Mouse (Mus musculus): ENCODE data around the gene Atf6. TPM values are rescaled to one million over a fixed set of nuclear protein-coding genes. Genes with fewer than 3 reads are reported as not detected.
A peak's percentile ranks its signal among the peaks of the same experiment; 100 is the strongest.

The Atf6 gene
- polyA plus RNA-seq, 1 experiment = 12.0 TPM

DNA sequence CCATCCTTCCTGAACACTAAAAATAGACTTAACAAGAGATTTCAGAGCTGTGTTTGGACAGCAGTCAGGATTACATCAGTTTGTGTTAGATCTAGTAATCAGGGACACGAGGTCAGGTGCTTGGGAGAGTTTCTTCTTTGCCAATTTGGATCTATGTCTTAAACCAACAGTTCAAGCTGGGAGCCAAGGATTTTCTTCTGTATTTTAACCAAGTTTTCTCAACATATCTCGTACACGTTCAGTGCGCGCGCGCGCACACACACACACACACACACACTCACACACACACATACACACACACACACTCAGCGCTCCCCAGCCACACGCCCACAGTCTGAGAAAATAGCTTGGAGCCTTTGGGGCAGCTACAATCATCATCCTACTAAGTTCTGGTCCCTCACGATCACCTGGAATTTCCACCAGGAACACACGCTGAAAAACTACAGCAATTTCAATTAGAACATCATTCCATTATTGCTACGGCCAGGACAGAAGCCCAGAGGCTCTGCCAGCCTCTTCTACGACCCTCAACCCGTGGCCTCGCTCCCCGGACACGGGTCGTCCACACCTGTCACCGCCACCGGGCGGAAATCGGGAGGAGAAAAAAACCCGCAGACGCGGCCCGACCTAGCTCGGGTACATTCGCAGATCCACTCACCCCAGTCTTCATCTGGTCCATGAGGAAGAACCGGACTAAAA, 430 bp downstream of the Atf6 start:
- Histone ChIP-seq H3K36me3 (ENCODE audit: control insufficient read depth, insufficient read depth) (peaks cover 10% of the 10 kb centered on the region), H3K27me3 (ENCODE audit: control insufficient read depth, insufficient read depth, insufficient read length) (no peaks in the 10 kb centered on the region)
- TF ChIP-seq MAX (IDR thresholded peaks at IDR 0.05) (no peak), MYOD1 (IDR thresholded peaks at IDR 0.05; ENCODE audit: control insufficient read depth, insufficient read length, low read depth) (peak; percentile 4)

DNA sequence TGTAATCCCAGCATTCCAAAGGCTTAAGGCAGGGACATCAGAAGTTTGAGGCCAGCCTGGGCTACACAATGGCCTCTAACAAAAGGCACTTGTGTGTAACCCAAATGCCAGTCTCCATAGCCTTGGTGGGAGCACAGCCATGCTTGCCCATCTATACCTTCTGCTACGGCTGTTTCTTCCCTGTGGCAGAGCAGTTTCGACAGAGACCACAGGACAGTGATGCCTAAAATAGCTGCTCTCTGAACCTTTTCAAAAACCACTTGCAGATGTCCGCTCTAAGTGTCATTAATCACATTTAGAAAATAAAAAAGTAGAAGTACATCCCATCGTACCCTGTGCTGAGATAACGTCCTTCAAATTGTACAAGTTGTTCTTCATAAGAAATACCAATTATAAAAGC, 2.2 kb downstream of the Atf6 start:
- Histone ChIP-seq H3ac (ENCODE audit: control insufficient read depth, insufficient read length, low read depth) (no peak overlapping the region), H3K36me3 (ENCODE audit: control insufficient read depth, insufficient read depth) (no peaks in the 10 kb centered on the region), H3K27me3 (ENCODE audit: control insufficient read depth, insufficient read depth, insufficient read length) (no peaks in the 10 kb centered on the region), H3K4me3 (ENCODE audit: insufficient read depth, poor library complexity, severe bottlenecking) (no peak overlapping the region), H3K79me3 (ENCODE audit: low read depth) (peaks cover 51% of the 10 kb centered on the region), H3K79me2 (ENCODE audit: control insufficient read depth, insufficient read depth) (peaks cover 73% of the 10 kb centered on the region)
- TF ChIP-seq USF1 (IDR thresholded peaks at IDR 0.05; ENCODE audit: low read depth) (no peak), MAX (IDR thresholded peaks at IDR 0.05) (no peak), MYOG (IDR thresholded peaks at IDR 0.05; ENCODE audit: control insufficient read depth, extremely low read depth, insufficient read length) (no peak), CTCF (IDR thresholded peaks at IDR 0.05; ENCODE audit: control insufficient read depth, insufficient read depth, insufficient read length) (no peak)

More for the DNA sequence above, 430 bp downstream of the Atf6 start:
- H3K4me3 ChIP-seq (ENCODE audit: insufficient read depth, poor library complexity, severe bottlenecking) = peak overlapping the region; percentile 78
- peak overlapping the region; percentile 65 for H3ac ChIP-seq (ENCODE audit: control insufficient read depth, insufficient read length, low read depth)
- peaks cover 36% of the 10 kb centered on the region for H3K79me3 ChIP-seq (ENCODE audit: low read depth)
- H3K79me2 ChIP-seq (ENCODE audit: control insufficient read depth, insufficient read depth) = peaks cover 55% of the 10 kb centered on the region

DNA sequence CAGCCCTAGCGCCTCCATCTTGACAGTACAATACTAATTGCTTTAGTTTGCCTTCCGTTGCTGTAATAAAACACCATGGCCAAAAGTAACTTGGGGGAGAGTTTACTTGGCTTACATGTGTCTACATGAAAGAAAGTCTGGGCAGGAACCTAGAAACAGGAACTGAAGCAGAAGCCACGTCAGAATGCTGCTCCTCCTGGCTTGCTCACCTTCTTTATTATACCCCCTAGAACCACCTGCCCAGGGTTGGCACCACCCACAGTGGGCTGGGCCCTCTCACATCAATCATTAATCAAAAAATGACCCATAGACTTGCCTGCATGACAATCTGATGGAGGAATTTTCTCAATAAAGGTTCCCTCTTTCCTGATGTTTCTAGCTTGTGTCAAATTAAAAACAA, 2.8 kb downstream of the Atf6 start:
- H3K79me2 ChIP-seq (ENCODE audit: control insufficient read depth, insufficient read depth) = peaks cover 79% of the 10 kb centered on the region
- no peaks in the 10 kb centered on the region for H3K36me3 ChIP-seq (ENCODE audit: control insufficient read depth, insufficient read depth)
- no peak overlapping the region for H3ac ChIP-seq (ENCODE audit: control insufficient read depth, insufficient read length, low read depth)
- H3K4me3 ChIP-seq (ENCODE audit: insufficient read depth, poor library complexity, severe bottlenecking) = no peak overlapping the region
- H3K27me3 ChIP-seq (ENCODE audit: control insufficient read depth, insufficient read depth, insufficient read length) = no peaks in the 10 kb centered on the region
- H3K79me3 ChIP-seq (ENCODE audit: low read depth) = peaks cover 54% of the 10 kb centered on the region
- TF ChIP-seq FOSL1 (IDR thresholded peaks at IDR 0.05; ENCODE audit: insufficient read depth, low read length, poor library complexity, severe bottlenecking) = no peak
- TF ChIP-seq MYOG (IDR thresholded peaks at IDR 0.05; ENCODE audit: control insufficient read depth, extremely low read depth, insufficient read length) = no peak
- TF ChIP-seq MAX (IDR thresholded peaks at IDR 0.05) = no peak
- TF ChIP-seq MYOD1 (IDR thresholded peaks at IDR 0.05; ENCODE audit: control insufficient read depth, insufficient read length, low read depth) = no peak
- no peak for TF ChIP-seq CTCF (IDR thresholded peaks at IDR 0.05; ENCODE audit: control insufficient read depth, insufficient read depth, insufficient read length)
- no peak for TF ChIP-seq CEBPB (IDR thresholded peaks at IDR 0.05; ENCODE audit: low read depth)
- no peak for TF ChIP-seq USF1 (IDR thresholded peaks at IDR 0.05; ENCODE audit: low read depth)

DNA sequence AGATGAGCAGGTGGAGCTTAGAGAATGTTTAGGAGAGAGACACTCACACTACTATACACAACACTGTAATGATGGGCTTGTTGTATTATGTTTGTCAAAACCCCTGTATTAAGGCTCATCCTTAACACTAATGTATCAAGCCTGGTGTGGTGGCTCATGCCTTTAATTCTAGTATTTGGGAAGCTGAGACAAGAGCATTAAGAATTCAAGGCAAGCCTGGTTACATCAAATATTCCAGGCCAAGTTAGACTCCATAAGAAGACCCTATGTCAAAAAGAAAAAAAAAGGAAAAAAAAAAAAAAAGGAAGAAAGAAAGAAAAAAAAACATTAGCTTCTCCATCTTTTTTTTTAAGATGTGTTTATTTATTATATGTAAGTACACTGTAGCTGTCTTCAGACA, 3.3 kb downstream of the Atf6 start:
- no peaks in the 10 kb centered on the region for H3K36me3 ChIP-seq (ENCODE audit: control insufficient read depth, insufficient read depth)
- H3K4me3 ChIP-seq (ENCODE audit: insufficient read depth, poor library complexity, severe bottlenecking) = no peak overlapping the region
- peaks cover 84% of the 10 kb centered on the region for H3K79me2 ChIP-seq (ENCODE audit: control insufficient read depth, insufficient read depth)
- TF ChIP-seq FOSL1 (IDR thresholded peaks at IDR 0.05; ENCODE audit: insufficient read depth, low read length, poor library complexity, severe bottlenecking) = no peak
- TF ChIP-seq CTCF (IDR thresholded peaks at IDR 0.05; ENCODE audit: control insufficient read depth, insufficient read depth, insufficient read length) = no peak
- TF ChIP-seq MYOD1 (IDR thresholded peaks at IDR 0.05; ENCODE audit: control insufficient read depth, insufficient read length, low read depth) = no peak
- TF ChIP-seq MYOG (IDR thresholded peaks at IDR 0.05; ENCODE audit: control insufficient read depth, extremely low read depth, insufficient read length) = no peak
- TF ChIP-seq MAX (IDR thresholded peaks at IDR 0.05) = no peak
- TF ChIP-seq CEBPB (IDR thresholded peaks at IDR 0.05; ENCODE audit: low read depth) = no peak
- no peak for TF ChIP-seq USF1 (IDR thresholded peaks at IDR 0.05; ENCODE audit: low read depth)
- H3K79me3 ChIP-seq (ENCODE audit: low read depth) = peaks cover 59% of the 10 kb centered on the region
- H3ac ChIP-seq (ENCODE audit: control insufficient read depth, insufficient read length, low read depth) = no peak overlapping the region
- H3K27me3 ChIP-seq (ENCODE audit: control insufficient read depth, insufficient read depth, insufficient read length) = no peaks in the 10 kb centered on the region

DNA sequence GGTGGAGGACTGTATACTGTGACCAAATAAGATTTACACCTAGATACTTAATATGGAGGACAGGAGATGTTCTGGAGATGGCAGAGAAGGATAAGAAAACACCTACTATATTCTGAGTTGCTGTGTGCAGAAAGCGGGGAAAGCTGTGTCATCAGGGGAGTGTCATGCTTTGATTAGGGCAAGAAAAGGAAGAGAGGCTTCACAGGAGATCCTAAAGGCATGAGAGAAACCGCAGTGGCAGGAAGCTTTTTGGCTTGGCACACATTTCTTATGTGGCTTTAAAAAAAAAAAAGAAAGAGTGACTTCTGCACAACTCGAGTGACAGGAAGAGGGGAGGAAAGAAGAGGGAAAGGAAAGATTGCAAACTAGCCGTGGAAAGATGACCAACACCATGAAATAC, 4.5 kb downstream of the Atf6 start:
- no peak overlapping the region for H3ac ChIP-seq (ENCODE audit: control insufficient read depth, insufficient read length, low read depth)
- peaks cover 96% of the 10 kb centered on the region for H3K79me2 ChIP-seq (ENCODE audit: control insufficient read depth, insufficient read depth)
- peaks cover 66% of the 10 kb centered on the region for H3K79me3 ChIP-seq (ENCODE audit: low read depth)
- H3K4me3 ChIP-seq (ENCODE audit: insufficient read depth, poor library complexity, severe bottlenecking) = no peak overlapping the region
- no peaks in the 10 kb centered on the region for H3K36me3 ChIP-seq (ENCODE audit: control insufficient read depth, insufficient read depth)
- TF ChIP-seq FOSL1 (IDR thresholded peaks at IDR 0.05; ENCODE audit: insufficient read depth, low read length, poor library complexity, severe bottlenecking) (no peak), CEBPB (IDR thresholded peaks at IDR 0.05; ENCODE audit: low read depth) (no peak), CTCF (IDR thresholded peaks at IDR 0.05; ENCODE audit: control insufficient read depth, insufficient read depth, insufficient read length) (no peak), MAX (IDR thresholded peaks at IDR 0.05) (no peak), MYOD1 (IDR thresholded peaks at IDR 0.05; ENCODE audit: control insufficient read depth, insufficient read length, low read depth) (no peak), USF1 (IDR thresholded peaks at IDR 0.05; ENCODE audit: low read depth) (no peak), MYOG (IDR thresholded peaks at IDR 0.05; ENCODE audit: control insufficient read depth, extremely low read depth, insufficient read length) (no peak)
- no peaks in the 10 kb centered on the region for H3K27me3 ChIP-seq (ENCODE audit: control insufficient read depth, insufficient read depth, insufficient read length)

DNA sequence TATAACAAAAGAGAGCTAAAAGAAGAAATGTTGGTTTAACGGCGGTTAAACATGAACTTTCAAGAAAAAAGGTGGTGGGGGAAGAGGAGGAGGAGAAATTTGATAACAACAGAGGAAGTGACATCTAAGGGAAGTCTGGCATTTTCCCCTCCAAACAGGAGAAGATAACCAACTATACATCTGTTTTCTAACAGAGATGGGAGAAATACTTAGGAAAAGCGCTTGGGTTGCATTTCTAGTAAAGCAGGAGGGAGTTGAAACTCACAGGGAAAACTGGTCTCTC, 5.2 kb downstream of the Atf6 start:
- TF ChIP-seq CEBPB (IDR thresholded peaks at IDR 0.05; ENCODE audit: low read depth) (no peak), CTCF (IDR thresholded peaks at IDR 0.05; ENCODE audit: control insufficient read depth, insufficient read depth, insufficient read length) (no peak), USF1 (IDR thresholded peaks at IDR 0.05; ENCODE audit: low read depth) (no peak), MYOG (IDR thresholded peaks at IDR 0.05; ENCODE audit: control insufficient read depth, extremely low read depth, insufficient read length) (no peak), FOSL1 (IDR thresholded peaks at IDR 0.05; ENCODE audit: insufficient read depth, low read length, poor library complexity, severe bottlenecking) (no peak), MYOD1 (IDR thresholded peaks at IDR 0.05; ENCODE audit: control insufficient read depth, insufficient read length, low read depth) (no peak), MAX (IDR thresholded peaks at IDR 0.05) (no peak)
- no peaks in the 10 kb centered on the region for H3K27me3 ChIP-seq (ENCODE audit: control insufficient read depth, insufficient read depth, insufficient read length)

More for the DNA sequence above, 5.2 kb downstream of the Atf6 start:
- no peaks in the 10 kb centered on the region for H3K36me3 ChIP-seq (ENCODE audit: control insufficient read depth, insufficient read depth)
- H3K4me3 ChIP-seq (ENCODE audit: insufficient read depth, poor library complexity, severe bottlenecking) = no peak overlapping the region
- peaks cover 69% of the 10 kb centered on the region for H3K79me3 ChIP-seq (ENCODE audit: low read depth)
- peaks cover 99% of the 10 kb centered on the region for H3K79me2 ChIP-seq (ENCODE audit: control insufficient read depth, insufficient read depth)
- H3ac ChIP-seq (ENCODE audit: control insufficient read depth, insufficient read length, low read depth) = no peak overlapping the region

Measured in C2C12 (cell line).